Mouse (Mus musculus) kidney, embryonic 16.5 days (tissue): ENCODE measurements around the gene Saal1. TPM values are rescaled to one million over a fixed set of nuclear protein-coding genes. Genes with fewer than 3 reads are reported as not detected.
A peak's percentile ranks its signal among the peaks of the same experiment; 100 is the strongest.

ENCODE experiments used
- ATAC-seq: fragments of 200-750 bp; cut with Nextera tagmentation; 2 replicates; pipeline ENCODE4 v1.8.0; 2017; ENCODE audit warnings: moderate TSS enrichment; ENCODE audit not compliant: low FRiP score, low TSS enrichment
- H3K27ac ChIP-seq: fragments of 300-500 bp; sonication (generic); 2 replicates; pipeline ENCODE4 v1.5.1; 2014; ENCODE audit warnings: low read length
- H3K27me3 ChIP-seq: fragments of 300-500 bp; sonication (generic); 2 replicates; pipeline ENCODE4 v1.6.1; 2014; ENCODE audit warnings: low read length, control low read depth, mixed read lengths; ENCODE audit not compliant: insufficient read depth
- H3K36me3 ChIP-seq: fragments of 300-500 bp; sonication (generic); 2 replicates; pipeline ENCODE4 v1.6.1; 2014; ENCODE audit warnings: low read length, control low read depth, mixed read lengths; ENCODE audit not compliant: insufficient read depth
- H3K4me1 ChIP-seq: fragments of 300-500 bp; sonication (generic); 2 replicates; pipeline ENCODE4 v1.6.1; 2014; ENCODE audit warnings: low read length, control low read depth, mixed read lengths; ENCODE audit not compliant: insufficient read depth
- H3K4me2 ChIP-seq: fragments of 300-500 bp; sonication (generic); replicated peaks from 2 replicates; pipeline ENCODE4 v1.6.1; 2014; ENCODE audit warnings: low read depth, low read length
- H3K4me3 ChIP-seq: fragments of 300-500 bp; sonication (generic); 2 replicates; pipeline ENCODE4 v1.5.1; 2014; ENCODE audit warnings: mild to moderate bottlenecking, low read length
- H3K9ac ChIP-seq: fragments of 300-500 bp; sonication (generic); replicated peaks from 2 replicates; pipeline ENCODE4 v1.6.1; 2014; ENCODE audit warnings: low read length
- H3K9me3 ChIP-seq: fragments of 300-500 bp; sonication (generic); 2 replicates; pipeline ENCODE4 v1.6.1; 2016; ENCODE audit warnings: low read length, control low read depth
- WGBS: fragments of 180-500 bp; shearing (Covaris S2); extraction: QIAGEN DNeasy Blood & Tissue Kit; methylation state at CpG from one replicate; pipeline ENCODE4 v1.1.7; 2014; 5-methylcytosine and 5-hydroxymethylcytosine counted together
- polyA plus RNA-seq: library from polyadenylated mRNA; unstranded; fragments of >200 nt; fragmentation: Nextera tagmentation; extraction: Ambion mirVana; gene quantifications from 2 replicates; pipeline ENCODE4 v1.2.1, GENCODE M21; 2015

Saal1 gene
- polyA plus RNA-seq, 1 experiment from 2014 or later: 34.1 TPM

GRCm38 (mm10) chr7:46638889-46639691, 71.4 kb downstream of the Saal1 start:
- peak; percentile 57 for ATAC-seq
- 9% methylated on average over 32 of the region's 32 CpGs for WGBS
- H3K27ac ChIP-seq: peak overlapping the region; percentile 56

More at GRCm38 (mm10) chr7:46638889-46639691, 71.4 kb downstream of the Saal1 start:
- peak overlapping the region; percentile 73 for H3K4me3 ChIP-seq
- no peaks in the 10 kb centered on the region for H3K36me3 ChIP-seq
- no peaks in the 10 kb centered on the region for H3K9me3 ChIP-seq
- peak overlapping the region; percentile 79 for H3K9ac ChIP-seq
- H3K4me2 ChIP-seq: peak overlapping the region; percentile 85
- H3K27me3 ChIP-seq: peaks cover 6% of the 10 kb centered on the region; the same call in 1 of the 2 replicates
- peaks cover 11% of the 10 kb centered on the region for H3K4me1 ChIP-seq

Other genes starting within 250 kb of the Saal1 start
- 14.7 and 16.5 TPM in 2 replicates for gene Sergef, start 70.9 kb downstream of the Saal1 start, polyA plus RNA-seq
- 1.9 and 2.2 TPM in 2 replicates for gene Tph1, start 38.1 kb downstream of the Saal1 start, polyA plus RNA-seq
- gene Saa3, start 5.0 kb upstream of the Saal1 start, polyA plus RNA-seq: 0.57 TPM in 1 of 2 replicates, not detected in the other
- 0.08 TPM in 1 of 2 replicates, not detected in the other for gene Saa4, start 21.9 kb upstream of the Saal1 start, polyA plus RNA-seq
- gene Saa1, start 32.3 kb upstream of the Saal1 start, polyA plus RNA-seq: 2.3 and 2.5 TPM in 2 replicates
- 0.63 TPM in 1 of 2 replicates, not detected in the other for gene Saa2, start 41.1 kb upstream of the Saal1 start, polyA plus RNA-seq
- gene Hps5, start 85.4 kb upstream of the Saal1 start, polyA plus RNA-seq: 30.9 and 34.4 TPM in 2 replicates
- 45.7 and 50.5 TPM in 2 replicates for gene Gtf2h1, start 85.4 kb upstream of the Saal1 start, polyA plus RNA-seq
- gene Ldha, start 130.8 kb upstream of the Saal1 start, polyA plus RNA-seq: 1,802 and 1,946 TPM in 2 replicates
- 0.17 TPM in 1 of 2 replicates, not detected in the other for gene Ldhc, start 150.5 kb upstream of the Saal1 start, polyA plus RNA-seq
- gene Tsg101, start 209.3 kb upstream of the Saal1 start, polyA plus RNA-seq: 163 and 179 TPM in 2 replicates
- 11.0 and 12.8 TPM in 2 replicates for gene Uevld, start 247.8 kb upstream of the Saal1 start, polyA plus RNA-seq